Mouse (Mus musculus) cerebellum, adult 2 months (tissue): ENCODE results near the gene Cd200r2. TPM values are rescaled to one million over a fixed set of nuclear protein-coding genes. Genes with fewer than 3 reads are reported as not detected.

Experiments used
- DNase-seq, 2 experiments: peaks; one replicate each; pipeline ENCODE4 v3.0.0; 2021
- H3K27ac ChIP-seq: fragments of 200-500 bp; 2 replicates; pipeline ENCODE4 v1.5.1; 2012; ENCODE audit warnings: low read length, control low read depth, inconsistent platforms; ENCODE audit not compliant: insufficient read depth
- H3K27me3 ChIP-seq: fragments of 200-500 bp; 2 replicates; pipeline ENCODE4 v1.6.1; 2012; ENCODE audit warnings: inconsistent platforms, mild to moderate bottlenecking, low read length, moderate library complexity; ENCODE audit not compliant: control insufficient read depth, insufficient read depth
- H3K4me1 ChIP-seq: fragments of 200-500 bp; 2 replicates; pipeline ENCODE4 v1.6.1; 2011; ENCODE audit warnings: low read length; ENCODE audit not compliant: control insufficient read depth, insufficient read depth
- H3K4me3 ChIP-seq: fragments of 200-500 bp; replicated peaks from 2 replicates; pipeline ENCODE3; 2011; ENCODE audit warnings: mild to moderate bottlenecking, low read depth, low read length, control low read depth; ENCODE audit not compliant: insufficient read depth
- CTCF ChIP-seq: fragments of 200-500 bp; IDR thresholded peaks from 2 replicates; pipeline ENCODE4 v1.5.1; 2011; ENCODE audit warnings: low read depth, mild to moderate bottlenecking, control low read depth, low read length, moderate library complexity, borderline replicate concordance; ENCODE audit not compliant: insufficient read depth
- POLR2A ChIP-seq: fragments of 200-500 bp; IDR thresholded peaks from 2 replicates; pipeline ENCODE4 v1.6.1; 2011; ENCODE audit warnings: low read length, control low read depth, borderline replicate concordance; ENCODE audit not compliant: insufficient read depth
- WGBS: fragments of 180-500 bp; shearing (Covaris S2); methylation state at CpG from one replicate; pipeline ENCODE4 v1.1.7; 2018; 5-methylcytosine and 5-hydroxymethylcytosine counted together
- polyA plus RNA-seq: library from polyadenylated mRNA; depleted of rRNA; stranded (reverse); fragments of >200 nt; gene quantifications from 2 replicates; pipeline ENCODE4 v1.2.3, GENCODE M21; 2012; rRNA removed

The Cd200r2 gene
- polyA plus RNA-seq, 1 experiment, result 0.28 TPM

DNA sequence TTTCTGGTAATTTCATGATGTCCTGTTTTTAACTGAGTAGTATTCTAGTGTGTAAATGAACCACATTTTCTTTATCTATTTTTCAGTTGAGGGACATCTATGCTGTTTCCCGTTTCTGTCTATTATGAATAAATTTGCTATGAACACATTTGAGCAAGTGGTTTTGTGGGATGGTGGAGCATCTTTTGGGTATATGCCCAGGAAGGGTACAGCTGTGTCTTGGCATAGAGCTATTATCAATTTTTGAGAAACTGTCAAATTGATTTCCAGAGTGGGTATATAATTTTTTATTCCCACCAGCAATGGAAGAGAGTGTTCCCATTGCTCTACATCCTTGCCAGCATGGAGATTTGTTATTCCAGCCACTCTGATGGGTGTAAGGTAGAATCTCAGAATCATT is 65.1 kb downstream of the Cd200r2 start:
- no peaks in the 10 kb centered on the region for H3K27me3 ChIP-seq
- H3K4me3 ChIP-seq, result no peak overlapping the region
- no peak for TF ChIP-seq POLR2A
- no peak for TF ChIP-seq CTCF
- 34% methylated on average over 1 of the region's 1 CpGs for WGBS
- DNase-seq, result no peak
- no peak overlapping the region for H3K27ac ChIP-seq
- H3K4me1 ChIP-seq, result no peaks in the 10 kb centered on the region

- no peak within 1 kb of the TSS for H3K27ac ChIP-seq
- no peak for DNase-seq
- no peak within 1 kb of the TSS for H3K4me3 ChIP-seq
- 80% methylated on average over 3 of the region's 3 CpGs for WGBS
- H3K4me1 ChIP-seq, result no peaks in the 10 kb centered on the region
- no peaks in the 10 kb centered on the region for H3K27me3 ChIP-seq
- TF ChIP-seq POLR2A (no peak), CTCF (no peak)
Observed at GRCm38 (mm10) chr16:44943468-44943867, 76.6 kb downstream of the Cd200r2 start, which contains the start of gene Cd200r3. Gene Cd200r3 (plus strand): TSS chr16:44943678.

DNA sequence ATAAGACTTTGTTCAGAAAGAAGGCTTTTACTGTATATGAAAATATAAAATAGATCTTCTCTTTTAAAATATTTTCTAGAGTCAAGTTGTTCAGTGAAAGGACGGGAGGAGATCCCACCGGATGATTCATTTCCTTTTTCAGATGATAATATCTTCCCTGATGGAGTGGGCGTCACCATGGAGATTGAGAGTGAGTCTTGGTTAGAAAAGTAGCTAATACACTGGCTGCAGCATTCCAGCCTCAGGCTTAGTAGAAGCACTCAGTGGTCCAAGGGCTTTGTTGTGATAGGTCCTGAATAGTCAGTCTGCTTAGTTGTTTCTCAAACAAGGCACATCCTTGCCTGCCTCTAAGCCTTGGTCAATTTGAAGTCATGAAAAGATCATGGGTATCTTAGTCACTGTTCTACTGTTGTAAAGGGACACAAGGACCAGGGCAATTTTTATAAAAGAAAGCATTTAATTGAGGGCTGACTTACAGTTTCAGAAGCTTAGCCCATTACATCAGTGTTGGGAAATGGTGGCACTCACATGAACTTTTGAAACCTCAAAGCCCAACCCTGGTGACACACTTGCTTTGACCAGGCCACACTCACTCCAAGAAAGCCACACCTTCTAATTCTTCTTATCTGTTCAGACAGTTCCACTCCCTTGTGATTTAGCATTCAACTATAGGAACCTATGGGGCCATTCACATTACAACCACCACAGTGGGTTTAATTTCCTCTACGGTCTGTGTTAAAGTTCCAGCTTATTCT is 84.6 kb downstream of the Cd200r2 start:
- no peak overlapping the region for H3K4me3 ChIP-seq
- DNase-seq, result no peak
- 75% methylated on average over 4 of the region's 4 CpGs for WGBS
- no peaks in the 10 kb centered on the region for H3K4me1 ChIP-seq
- TF ChIP-seq POLR2A (no peak), CTCF (no peak)
- H3K27ac ChIP-seq, result no peak overlapping the region
- no peaks in the 10 kb centered on the region; the same call in 1 of the 2 replicates for H3K27me3 ChIP-seq

- WGBS, result 94% methylated on average over 2 of the region's 2 CpGs
- DNase-seq, result no peak
- TF ChIP-seq POLR2A (no peak), CTCF (no peak)
- Histone ChIP-seq H3K27me3 (no peaks in the 10 kb centered on the region), H3K4me3 (no peak overlapping the region), H3K4me1 (no peaks in the 10 kb centered on the region; the same call in 1 of the 2 replicates), H3K27ac (no peak overlapping the region)
Observed at GRCm38 (mm10) chr16:44962296-44962695, 95.4 kb downstream of the Cd200r2 start.

DNA sequence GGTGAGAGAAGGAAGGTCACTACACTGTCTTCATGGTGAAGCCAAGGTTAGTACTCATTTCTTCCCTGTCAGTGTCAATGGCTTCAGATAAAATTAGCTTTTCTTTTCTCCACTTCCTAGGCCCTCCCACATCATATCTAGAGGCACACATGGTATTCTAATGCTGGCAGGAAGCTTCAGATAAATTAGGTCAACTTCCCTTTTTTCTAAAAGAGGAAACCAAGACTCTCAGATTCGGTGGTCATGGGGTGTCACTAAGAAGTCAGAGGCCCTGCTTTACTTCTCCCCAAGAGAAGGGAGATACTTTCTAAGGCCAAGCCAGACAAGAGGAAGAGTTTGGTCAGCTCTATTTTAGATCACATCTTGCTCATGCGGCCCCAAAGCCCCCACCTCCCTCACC is 95.9 kb downstream of the Cd200r2 start:
- 63% methylated on average over 2 of the region's 2 CpGs for WGBS
- Histone ChIP-seq H3K27ac (no peak overlapping the region), H3K27me3 (no peaks in the 10 kb centered on the region), H3K4me1 (peaks cover 3% of the 10 kb centered on the region; the same call in 1 of the 2 replicates), H3K4me3 (no peak overlapping the region)
- TF ChIP-seq CTCF (no peak), POLR2A (no peak)
- no peak for DNase-seq

DNA sequence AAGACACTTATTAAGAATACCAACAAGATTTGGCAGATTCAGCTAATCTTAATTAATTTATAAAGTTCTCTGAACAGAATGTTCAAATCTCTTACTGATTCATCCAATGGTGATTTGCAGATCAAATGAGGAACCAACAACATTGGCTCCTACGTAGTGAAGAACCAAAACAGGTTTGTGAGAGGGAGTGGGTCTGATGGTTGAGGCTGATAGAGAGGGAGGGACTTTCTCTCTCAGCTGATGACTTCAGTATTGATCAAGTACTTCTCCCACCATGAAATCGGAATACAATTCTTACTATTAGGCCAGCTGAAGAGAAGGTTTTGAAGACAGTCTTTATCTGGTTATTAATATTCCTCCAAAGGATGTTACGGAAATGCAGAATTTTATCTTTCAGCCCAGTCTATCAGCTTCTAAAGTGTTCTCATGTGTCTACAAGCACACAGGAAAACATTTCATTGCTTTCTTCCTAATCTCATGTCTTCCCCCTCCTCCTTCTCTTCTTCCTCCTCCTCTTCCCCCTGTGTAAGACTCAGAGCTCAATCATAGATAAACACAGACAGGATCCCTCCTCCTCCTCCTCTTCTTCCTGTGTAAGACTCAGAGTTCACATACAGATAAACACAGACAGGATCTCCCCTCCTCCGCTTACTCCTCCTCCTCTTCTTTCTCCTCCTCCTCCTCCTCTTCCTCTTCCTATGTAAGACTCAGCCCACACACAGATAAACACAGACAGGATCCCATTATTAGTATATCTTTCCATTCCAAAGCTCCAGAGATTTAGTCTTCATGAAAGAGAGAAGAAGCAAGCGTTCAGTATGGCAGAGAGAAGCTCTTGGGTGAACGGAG is 97.9 kb downstream of the Cd200r2 start:
- Histone ChIP-seq H3K4me3 (no peak overlapping the region), H3K4me1 (peaks cover 3% of the 10 kb centered on the region; the same call in 1 of the 2 replicates), H3K27ac (no peak overlapping the region), H3K27me3 (no peaks in the 10 kb centered on the region)
- 95% methylated on average over 6 of the region's 6 CpGs for WGBS
- TF ChIP-seq POLR2A (no peak), CTCF (no peak)
- DNase-seq, result no peak

GRCm38 (mm10) chr16:44965428-44965827 is 98.5 kb downstream of the Cd200r2 start:
- WGBS, result 95% methylated on average over 8 of the region's 8 CpGs
- Histone ChIP-seq H3K27me3 (no peaks in the 10 kb centered on the region), H3K27ac (no peak overlapping the region), H3K4me1 (peaks cover 3% of the 10 kb centered on the region; the same call in 1 of the 2 replicates), H3K4me3 (no peak overlapping the region)
- DNase-seq, result no peak
- TF ChIP-seq POLR2A (no peak), CTCF (no peak)

Other genes with a start within 250 kb of the Cd200r2 start
- gene Nepro, start 142.8 kb upstream of the Cd200r2 start, polyA plus RNA-seq, result 3.9 and 5.0 TPM in 2 replicates
- gene Gtpbp8, start 120.7 kb upstream of the Cd200r2 start, polyA plus RNA-seq, result 19.2 and 22.5 TPM in 2 replicates
- 0.18 and 0.24 TPM in 2 replicates for gene Cd200r1, start 101.4 kb upstream of the Cd200r2 start, polyA plus RNA-seq
- gene Cd200r4, start 55.4 kb upstream of the Cd200r2 start, polyA plus RNA-seq, result 0.15 and 0.24 TPM in 2 replicates
- gene Cd200r3, start 76.6 kb downstream of the Cd200r2 start, polyA plus RNA-seq, result not detected in 2 replicates
- 3.2 and 3.8 TPM in 2 replicates for gene Ccdc80, start 226.3 kb downstream of the Cd200r2 start, polyA plus RNA-seq